Mouse (Mus musculus) ES-Bruce4 (cell line): Measurements from ENCODE around the gene Gtpbp3.
A peak's percentile ranks its signal among the peaks of the same experiment; 100 is the strongest.

Experiments
- CTCF ChIP-seq: IDR thresholded peaks from one replicate; pipeline ENCODE4 v1.8.1; 2011; ENCODE audit warnings: low read depth, low read length
- EP300 ChIP-seq: IDR thresholded peaks from 2 replicates; pipeline ENCODE4 v1.6.1; 2011; ENCODE audit warnings: low read depth, low read length; ENCODE audit not compliant: insufficient read depth
- POLR2A ChIP-seq: IDR thresholded peaks from one replicate; pipeline ENCODE4 v1.8.1; 2011; ENCODE audit warnings: low read length; ENCODE audit not compliant: insufficient read depth

DNA sequence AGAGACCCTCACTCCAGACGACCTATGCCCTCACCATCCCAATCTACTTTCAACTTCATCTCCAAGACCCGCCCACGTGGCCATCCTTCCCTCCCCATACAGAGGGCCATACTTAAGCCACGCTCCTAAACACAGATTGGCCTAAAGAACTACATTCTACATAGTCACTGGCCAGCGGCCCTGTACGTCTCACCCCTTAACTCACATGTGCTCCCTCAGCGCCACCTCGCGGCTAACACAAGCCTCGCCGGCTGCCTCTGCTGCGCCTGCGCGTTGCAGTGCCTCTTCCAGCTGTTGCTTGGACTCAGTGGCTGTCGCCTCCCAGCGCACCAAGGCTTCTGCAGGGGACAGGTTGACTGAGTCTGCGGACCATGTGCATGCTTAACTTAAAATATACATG is 33.7 kb downstream of the Gtpbp3 start:
- peak; percentile 95 for TF ChIP-seq CTCF
- TF ChIP-seq POLR2A: no peak
- no peak for TF ChIP-seq EP300
